Mouse (Mus musculus): Measurements from ENCODE around the gene Lin52. TPM values are rescaled to one million over a fixed set of nuclear protein-coding genes. Genes with fewer than 3 reads are reported as not detected.

Gene Lin52
- polyA plus RNA-seq (2015; fragmentation: Nextera tagmentation; extraction: Ambion mirVana), result 38.6 and 41.3 TPM in 2 replicates

DNA sequence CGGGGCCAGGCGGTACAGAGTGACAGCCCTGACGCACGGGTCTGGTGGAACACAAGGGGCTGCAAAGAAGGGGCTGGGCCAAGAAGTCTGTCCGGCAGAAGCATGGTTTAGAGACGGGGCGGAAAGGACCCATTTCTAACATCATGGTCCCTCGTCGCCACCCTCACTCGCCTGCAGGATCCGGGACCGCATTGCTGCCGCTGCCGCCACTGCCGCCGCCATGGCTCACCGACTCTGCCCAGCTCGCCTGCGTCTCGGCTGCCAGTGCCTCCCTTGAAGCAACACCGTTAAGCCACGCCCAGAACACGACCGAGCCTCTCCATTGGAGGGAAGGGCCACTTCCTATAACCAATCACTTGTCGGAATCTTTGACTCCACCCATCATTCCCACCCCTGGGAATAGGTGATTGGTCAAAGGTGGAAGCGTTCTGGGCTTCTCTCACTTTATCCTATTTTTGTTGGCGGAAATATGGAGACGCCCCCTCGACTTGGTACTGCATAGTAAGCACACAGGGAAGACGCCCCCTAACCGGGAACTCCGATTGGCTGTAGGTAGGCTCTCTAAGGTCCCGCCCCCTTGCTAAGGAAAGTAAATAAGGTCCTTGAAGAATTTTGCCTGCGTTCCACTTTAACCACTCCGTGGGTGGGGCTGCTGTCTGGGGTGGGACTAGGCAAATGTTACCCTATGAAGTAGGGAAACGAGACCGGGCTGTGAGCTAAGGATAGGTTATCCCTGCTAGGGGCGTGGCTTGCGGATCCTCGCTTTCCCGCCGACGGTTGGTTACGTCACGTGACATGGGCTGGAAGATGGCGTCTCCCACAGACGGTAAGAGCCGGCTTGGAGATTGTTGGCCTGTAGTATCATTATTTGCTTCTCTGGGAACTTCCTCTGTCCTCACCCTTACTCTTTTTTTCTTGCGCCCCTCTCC, at the start of gene Lin52, which contains the start of gene Aldh6a1:
Gene Lin52, plus strand, starts transcription at position 705 of the 929 bp plus-strand sequence.
Gene Aldh6a1, minus strand, starts transcription at position 287 of the 929 bp plus-strand sequence.
- no peaks in the 10 kb centered on the region for H3K36me3 ChIP-seq
- peak within 1 kb of the TSS; percentile 74 for H3K9ac ChIP-seq (replicated peaks)
- peaks cover 6% of the 10 kb centered on the region; the same call in 1 of the 2 replicates for H3K27me3 ChIP-seq
- peak; percentile 99 for ATAC-seq
- H3K9me3 ChIP-seq, result no peaks in the 10 kb centered on the region
- WGBS, result under 1% methylated on average over 49 of the region's 49 CpGs
- H3K4me3 ChIP-seq (replicated peaks), result peak within 1 kb of the TSS; percentile 66
- peak within 1 kb of the TSS; percentile 97 for H3K4me2 ChIP-seq (replicated peaks)
- H3K27ac ChIP-seq, result peak within 1 kb of the TSS; percentile 55
- peaks cover 25% of the 10 kb centered on the region for H3K4me1 ChIP-seq (replicated peaks)

DNA sequence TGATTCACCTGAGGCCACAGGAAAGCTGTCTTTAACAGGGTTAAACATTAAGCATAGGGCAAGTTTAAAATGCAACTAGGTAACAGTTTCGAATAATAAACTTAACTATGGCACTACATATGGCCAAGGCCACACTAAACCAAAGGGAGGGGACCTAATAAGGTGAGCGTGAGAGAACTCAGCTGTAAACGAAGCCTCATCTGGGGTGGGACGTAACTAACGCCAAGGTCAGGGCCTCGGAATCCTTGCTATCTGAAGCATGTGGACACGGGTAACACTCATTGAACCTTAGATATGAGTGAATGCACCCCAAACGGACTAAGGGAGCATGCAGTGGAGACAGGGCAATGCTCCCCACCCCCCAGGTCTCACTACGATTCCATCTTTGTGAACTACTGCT, 48.3 kb upstream of the Lin52 start:
- Histone ChIP-seq H3K36me3 (no peaks in the 10 kb centered on the region), H3K4me2 (replicated peaks) (no peak overlapping the region), H3K4me1 (replicated peaks) (peaks cover 4% of the 10 kb centered on the region), H3K9ac (replicated peaks) (no peak overlapping the region), H3K27me3 (no peaks in the 10 kb centered on the region), H3K4me3 (replicated peaks) (no peak overlapping the region), H3K9me3 (no peaks in the 10 kb centered on the region), H3K27ac (no peak overlapping the region)
- ATAC-seq, result no peak
- 82% methylated on average over 9 of the region's 9 CpGs for WGBS

DNA sequence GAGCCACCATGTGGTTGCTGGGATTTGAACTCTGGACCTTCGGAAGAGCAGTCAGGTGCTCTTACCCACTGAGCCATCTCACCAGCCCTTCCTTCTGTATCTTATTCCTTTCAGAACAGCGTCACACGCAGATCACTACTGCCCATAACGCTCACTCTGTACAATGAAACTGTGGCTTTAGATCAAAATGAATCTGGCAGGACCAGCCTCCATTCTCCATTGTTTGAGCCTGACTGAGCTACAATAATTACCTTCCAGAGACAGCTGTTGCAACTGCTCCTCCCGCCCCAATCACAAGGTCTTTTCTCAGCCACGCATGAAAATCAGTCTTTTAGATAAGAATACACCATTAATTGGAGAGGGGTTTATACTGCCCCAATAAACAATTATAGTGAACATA, 46.7 kb upstream of the Lin52 start:
- Histone ChIP-seq H3K9ac (replicated peaks) (no peak overlapping the region), H3K4me2 (replicated peaks) (no peak overlapping the region), H3K4me3 (replicated peaks) (no peak overlapping the region), H3K36me3 (no peaks in the 10 kb centered on the region), H3K4me1 (replicated peaks) (peaks cover 12% of the 10 kb centered on the region), H3K27me3 (no peaks in the 10 kb centered on the region), H3K27ac (no peak overlapping the region), H3K9me3 (no peaks in the 10 kb centered on the region)
- WGBS, result 72% methylated on average over 6 of the region's 6 CpGs
- ATAC-seq, result no peak

DNA sequence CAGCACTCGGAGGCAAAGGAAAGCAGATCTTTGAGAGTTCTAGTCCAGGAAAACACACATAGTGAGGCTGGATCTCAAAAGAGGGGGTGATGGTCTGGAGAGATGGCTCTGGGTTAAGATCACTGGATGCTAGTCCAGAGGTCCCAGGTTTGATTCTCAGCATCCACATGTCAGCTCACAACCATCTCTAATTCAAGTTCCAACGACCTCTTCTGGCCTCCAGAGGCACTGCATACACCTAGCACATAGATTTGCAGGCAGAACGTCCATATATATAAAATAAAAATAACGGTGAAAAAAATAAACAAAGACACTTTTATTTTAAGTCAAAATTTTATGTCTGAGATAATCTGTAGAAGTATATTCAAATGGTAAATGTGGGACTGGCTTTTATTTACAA, 44.0 kb upstream of the Lin52 start:
- Histone ChIP-seq H3K9me3 (no peaks in the 10 kb centered on the region), H3K4me2 (replicated peaks) (no peak overlapping the region), H3K9ac (replicated peaks) (no peak overlapping the region), H3K27ac (no peak overlapping the region), H3K4me1 (replicated peaks) (peaks cover 13% of the 10 kb centered on the region), H3K4me3 (replicated peaks) (no peak overlapping the region), H3K36me3 (no peaks in the 10 kb centered on the region), H3K27me3 (peaks cover 3% of the 10 kb centered on the region; the same call in 1 of the 2 replicates)
- WGBS, result 59% methylated on average over 4 of the region's 4 CpGs
- ATAC-seq, result no peak

- H3K4me3 ChIP-seq (replicated peaks), result peak overlapping the region; percentile 65
- ATAC-seq, result peak; percentile 86
- peaks cover 3% of the 10 kb centered on the region; the same call in 1 of the 2 replicates for H3K27me3 ChIP-seq
- WGBS, result 2% methylated on average over 37 of the region's 52 CpGs
- peak overlapping the region; percentile 85 for H3K4me2 ChIP-seq (replicated peaks)
- no peaks in the 10 kb centered on the region for H3K9me3 ChIP-seq
- peaks cover 13% of the 10 kb centered on the region for H3K4me1 ChIP-seq (replicated peaks)
- peak overlapping the region; percentile 79 for H3K9ac ChIP-seq (replicated peaks)
- no peaks in the 10 kb centered on the region for H3K36me3 ChIP-seq
- peak overlapping the region; percentile 89 for H3K27ac ChIP-seq
Measured at GRCm38 (mm10) chr12:84407874-84408818, 43.1 kb upstream of the Lin52 start.

- H3K9me3 ChIP-seq, result no peaks in the 10 kb centered on the region
- peak; percentile 93 for ATAC-seq
- peaks cover 13% of the 10 kb centered on the region for H3K4me1 ChIP-seq (replicated peaks)
- no peaks in the 10 kb centered on the region for H3K36me3 ChIP-seq
- peak within 1 kb of the TSS; percentile 79 for H3K9ac ChIP-seq (replicated peaks)
- WGBS, result under 1% methylated on average over 56 of the region's 63 CpGs
- peak within 1 kb of the TSS; percentile 89 for H3K27ac ChIP-seq
- H3K27me3 ChIP-seq, result peaks cover 3% of the 10 kb centered on the region; the same call in 1 of the 2 replicates
- peak within 1 kb of the TSS; percentile 65 for H3K4me3 ChIP-seq (replicated peaks)
- peak within 1 kb of the TSS; percentile 85 for H3K4me2 ChIP-seq (replicated peaks)
Measured at GRCm38 (mm10) chr12:84408819-84409507, 42.3 kb upstream of the Lin52 start, which contains the start of the genes Entpd5 and Bbof1. TSS of gene Entpd5 (minus strand) at chr12:84409029. TSS of gene Bbof1 (plus strand) at chr12:84409071.

DNA sequence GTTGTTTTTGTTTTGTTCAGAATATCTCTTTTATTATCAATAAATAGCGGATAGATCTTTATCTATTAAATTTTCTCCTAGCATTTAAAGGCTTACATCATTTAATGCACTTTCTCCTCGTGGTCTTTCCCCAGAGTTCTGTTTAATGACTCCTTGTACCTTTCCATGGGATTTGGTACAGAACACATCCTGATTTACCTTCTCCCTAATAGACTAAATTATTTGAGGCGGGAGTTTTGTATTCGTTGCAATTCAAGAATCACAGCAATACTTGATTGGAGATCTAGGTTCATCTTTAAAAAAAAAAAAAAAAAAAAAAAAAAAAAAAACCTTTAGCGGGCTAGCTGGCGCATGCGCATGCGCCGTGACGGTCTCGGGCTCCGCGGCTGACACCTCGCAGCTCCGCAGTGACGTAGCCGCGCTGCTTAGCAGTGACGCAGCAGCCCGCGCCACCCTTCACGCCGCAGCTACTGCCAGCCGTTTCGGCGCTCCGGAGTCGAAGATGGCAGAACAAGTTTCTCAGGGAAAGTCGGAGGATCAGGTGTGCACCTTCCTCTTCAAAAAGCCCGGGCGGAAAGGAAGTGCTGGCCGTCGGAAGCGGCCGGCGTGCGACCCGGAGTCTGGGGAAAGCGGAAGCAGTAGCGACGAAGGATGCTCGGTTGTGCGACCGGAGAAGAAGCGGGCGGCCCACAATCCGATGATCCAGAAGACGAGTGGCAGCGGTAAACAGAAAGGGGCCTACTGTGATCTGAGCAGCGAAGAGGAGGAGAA, 34.2 kb upstream of the Lin52 start, which contains the start of gene Rnf113a2:
Gene Rnf113a2, plus strand, starts transcription at position 363 of the 771 bp plus-strand sequence.
- WGBS, result 3% methylated on average over 50 of the region's 50 CpGs
- H3K27me3 ChIP-seq, result peaks cover 3% of the 10 kb centered on the region; the same call in 1 of the 2 replicates
- H3K9me3 ChIP-seq, result no peaks in the 10 kb centered on the region
- peak within 1 kb of the TSS; percentile 76 for H3K4me2 ChIP-seq (replicated peaks)
- peaks cover 9% of the 10 kb centered on the region for H3K4me1 ChIP-seq (replicated peaks)
- H3K9ac ChIP-seq (replicated peaks), result peak within 1 kb of the TSS; percentile 73
- ATAC-seq, result peak; percentile 94
- H3K36me3 ChIP-seq, result no peaks in the 10 kb centered on the region
- H3K4me3 ChIP-seq (replicated peaks), result peak within 1 kb of the TSS; percentile 60
- peak within 1 kb of the TSS; percentile 79 for H3K27ac ChIP-seq

GRCm38 (mm10) chr12:84417605-84417922, 33.7 kb upstream of the Lin52 start:
- peak overlapping the region; percentile 76 for H3K4me2 ChIP-seq (replicated peaks)
- H3K9ac ChIP-seq (replicated peaks), result peak overlapping the region; percentile 73
- H3K36me3 ChIP-seq, result no peaks in the 10 kb centered on the region
- 35% methylated on average over 18 of the region's 18 CpGs for WGBS
- H3K4me3 ChIP-seq (replicated peaks), result peak overlapping the region; percentile 60
- ATAC-seq, result peak; percentile 56
- H3K27ac ChIP-seq, result peak overlapping the region; percentile 79
- H3K4me1 ChIP-seq (replicated peaks), result peaks cover 9% of the 10 kb centered on the region
- H3K9me3 ChIP-seq, result no peaks in the 10 kb centered on the region
- H3K27me3 ChIP-seq, result peaks cover 3% of the 10 kb centered on the region; the same call in 1 of the 2 replicates

- H3K9ac ChIP-seq (replicated peaks), result no peak overlapping the region
- no peaks in the 10 kb centered on the region for H3K36me3 ChIP-seq
- no peak for ATAC-seq
- H3K4me2 ChIP-seq (replicated peaks), result no peak overlapping the region
- no peaks in the 10 kb centered on the region for H3K4me1 ChIP-seq (replicated peaks)
- no peak overlapping the region for H3K27ac ChIP-seq
- no peaks in the 10 kb centered on the region for H3K27me3 ChIP-seq
- no peaks in the 10 kb centered on the region for H3K9me3 ChIP-seq
- no peak overlapping the region for H3K4me3 ChIP-seq (replicated peaks)
- WGBS, result 58% methylated on average over 3 of the region's 3 CpGs
Measured at GRCm38 (mm10) chr12:84423990-84424389, 27.2 kb upstream of the Lin52 start.

DNA sequence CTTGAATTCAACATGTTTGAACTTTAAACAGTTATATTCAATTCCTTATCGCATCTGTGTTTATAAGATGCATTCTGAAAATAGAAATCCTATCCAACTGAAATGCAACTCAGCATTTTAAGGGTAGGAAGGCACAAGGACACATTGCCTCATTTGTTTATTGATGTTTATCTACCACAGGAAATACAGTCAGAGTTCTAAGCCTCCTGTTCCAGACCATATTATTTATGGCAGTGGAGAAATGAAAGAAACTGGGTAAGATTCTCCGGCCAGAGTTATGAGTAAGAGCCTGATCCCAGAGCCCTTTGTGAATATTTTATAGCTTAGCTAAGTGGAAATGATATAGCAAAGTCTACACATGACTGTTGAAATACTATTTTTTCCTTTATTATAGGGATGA, 21.4 kb upstream of the Lin52 start:
- Histone ChIP-seq H3K9ac (replicated peaks) (no peak overlapping the region), H3K9me3 (no peaks in the 10 kb centered on the region), H3K4me2 (replicated peaks) (no peak overlapping the region), H3K36me3 (peaks cover 12% of the 10 kb centered on the region), H3K27ac (no peak overlapping the region), H3K4me1 (replicated peaks) (no peaks in the 10 kb centered on the region), H3K4me3 (replicated peaks) (no peak overlapping the region), H3K27me3 (no peaks in the 10 kb centered on the region)
- no peak for ATAC-seq
- 93% methylated on average over 2 of the region's 2 CpGs for WGBS
